Mouse (Mus musculus): ENCODE measurements at regions not wholly inside any gene's neighbourhood (a gene's known extent, or its start where the extent isn't known, plus 50 kb on each side); places are given as distances from the start of the nearest gene placed in this dataset.

DNA sequence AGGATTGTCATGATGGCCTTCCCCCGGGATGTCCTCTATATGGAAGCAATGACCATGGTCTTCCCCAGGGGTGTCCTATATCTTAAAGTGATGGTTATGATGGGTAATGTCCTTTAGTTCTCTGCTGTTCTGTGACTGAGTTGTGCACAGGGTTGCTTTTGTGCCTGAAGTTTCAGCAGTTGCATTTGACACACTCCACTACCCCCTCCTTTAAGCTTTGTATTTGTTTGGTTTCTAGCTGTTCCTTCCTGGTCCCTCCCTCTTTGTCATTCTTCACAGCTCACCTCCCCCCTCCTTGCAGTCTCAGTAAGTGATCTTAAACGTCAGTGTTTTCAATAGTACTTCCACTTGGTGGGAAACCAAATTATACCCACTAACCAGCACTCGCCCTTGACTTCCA is 464.4 kb downstream of the Nedd1 start:
- TF ChIP-seq MAX (IDR thresholded peaks at IDR 0.05; ENCODE audit: low read depth) (no peak), REST (IDR thresholded peaks at IDR 0.05; ENCODE audit: insufficient read depth, insufficient read length) (no peak), USF1 (IDR thresholded peaks at IDR 0.05; ENCODE audit: low read depth) (no peak)

All from myocyte (in vitro differentiated cells).